Mouse (Mus musculus): ENCODE results near the gene Tmem87b. TPM values are rescaled to one million over a fixed set of nuclear protein-coding genes. Genes with fewer than 3 reads are reported as not detected.
A peak's percentile ranks its signal among the peaks of the same experiment; 100 is the strongest.

Gene Tmem87b
- polyA plus RNA-seq, 1 experiment from 2014 or later, result 22.1 TPM

- Histone ChIP-seq H3K27ac (no peak overlapping the region), H3K4me3 (no peak overlapping the region), H3K27me3 (ENCODE audit: insufficient read depth, poor library complexity, severe bottlenecking) (no peaks in the 10 kb centered on the region), H3K36me3 (peaks cover 28% of the 10 kb centered on the region), H3K4me1 (peaks cover 9% of the 10 kb centered on the region), H3K9me3 (no peaks in the 10 kb centered on the region)
- DNase-seq (ENCODE audit: low spot score), result no peak
- 83% methylated on average over 6 of the region's 6 CpGs for WGBS
Measured at GRCm38 (mm10) chr2:128793958-128794357, 24.0 kb upstream of the Tmem87b start.

DNA sequence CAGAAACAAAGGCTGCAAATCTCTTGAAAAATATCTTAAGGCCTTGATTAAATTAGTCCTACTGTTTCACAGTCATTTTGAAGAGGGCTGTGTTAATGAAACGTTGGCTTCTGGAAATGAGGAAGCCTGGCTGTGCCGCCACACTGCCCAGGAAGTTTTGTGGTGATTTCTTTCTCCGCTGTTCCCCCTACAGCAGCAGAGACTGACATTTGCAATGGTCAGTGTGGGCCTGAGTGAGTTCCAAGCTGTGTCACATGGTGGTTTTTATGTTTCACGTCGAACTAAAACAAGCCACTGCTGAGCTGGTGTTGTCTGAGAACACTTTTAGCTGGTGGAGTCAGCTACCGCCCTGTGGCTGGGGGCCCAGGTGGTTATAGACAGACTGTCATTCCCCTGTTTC, 21.5 kb upstream of the Tmem87b start:
- WGBS, result 77% methylated on average over 6 of the region's 6 CpGs
- DNase-seq (ENCODE audit: low spot score), result no peak
- Histone ChIP-seq H3K4me1 (no peaks in the 10 kb centered on the region), H3K36me3 (peaks cover 48% of the 10 kb centered on the region), H3K4me3 (no peak overlapping the region), H3K27me3 (ENCODE audit: insufficient read depth, poor library complexity, severe bottlenecking) (no peaks in the 10 kb centered on the region), H3K9me3 (no peaks in the 10 kb centered on the region), H3K27ac (no peak overlapping the region)

DNA sequence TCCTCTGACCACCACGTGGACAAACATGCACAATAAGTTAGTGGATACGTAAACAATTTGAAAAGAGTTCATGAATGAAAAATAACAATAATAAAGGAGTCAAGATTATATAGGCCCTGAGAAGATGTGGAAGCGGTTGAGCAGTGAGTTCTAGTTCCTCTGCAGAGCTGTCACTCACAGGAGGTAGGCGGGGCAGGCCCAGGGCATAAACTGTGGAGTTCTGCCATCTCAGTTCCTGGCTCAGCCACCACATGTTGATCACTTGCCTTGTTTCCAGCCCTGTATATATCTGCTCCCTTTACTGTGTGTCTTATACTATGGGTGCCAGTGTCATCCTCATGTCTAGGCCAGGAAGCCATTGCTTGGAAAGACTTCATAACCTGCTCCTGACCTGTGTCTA, 14.5 kb upstream of the Tmem87b start:
- peaks cover 30% of the 10 kb centered on the region for H3K36me3 ChIP-seq
- H3K27me3 ChIP-seq (ENCODE audit: insufficient read depth, poor library complexity, severe bottlenecking), result no peaks in the 10 kb centered on the region
- DNase-seq (ENCODE audit: low spot score), result no peak
- no peak overlapping the region for H3K4me3 ChIP-seq
- no peak overlapping the region for H3K27ac ChIP-seq
- 84% methylated on average over 4 of the region's 4 CpGs for WGBS
- H3K9me3 ChIP-seq, result no peaks in the 10 kb centered on the region
- H3K4me1 ChIP-seq, result no peaks in the 10 kb centered on the region

DNA sequence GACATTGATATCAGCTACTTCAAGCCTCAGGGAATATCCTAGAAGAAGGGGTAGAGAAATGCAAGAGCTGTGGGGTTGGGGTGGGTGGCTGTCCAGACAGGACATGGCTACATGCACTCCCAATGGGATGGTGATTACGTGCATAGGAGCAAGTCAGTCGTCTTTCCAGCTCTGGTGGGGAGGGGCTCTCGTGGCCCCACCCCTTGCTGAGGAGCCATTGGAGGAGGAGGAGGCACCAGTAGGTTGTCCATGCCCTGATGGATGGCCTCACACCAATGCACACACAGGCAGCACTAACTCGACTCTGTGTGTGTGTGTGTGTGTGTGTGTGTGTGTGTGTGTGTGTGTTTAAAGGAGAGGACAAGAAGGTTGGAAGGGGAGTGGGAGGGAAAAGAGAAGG, 12.6 kb upstream of the Tmem87b start:
- Histone ChIP-seq H3K36me3 (peaks cover 20% of the 10 kb centered on the region), H3K9me3 (no peaks in the 10 kb centered on the region), H3K27me3 (ENCODE audit: insufficient read depth, poor library complexity, severe bottlenecking) (no peaks in the 10 kb centered on the region), H3K27ac (no peak overlapping the region), H3K4me3 (no peak overlapping the region), H3K4me1 (no peaks in the 10 kb centered on the region)
- DNase-seq (ENCODE audit: low spot score), result no peak
- WGBS, result 77% methylated on average over 4 of the region's 4 CpGs

DNA sequence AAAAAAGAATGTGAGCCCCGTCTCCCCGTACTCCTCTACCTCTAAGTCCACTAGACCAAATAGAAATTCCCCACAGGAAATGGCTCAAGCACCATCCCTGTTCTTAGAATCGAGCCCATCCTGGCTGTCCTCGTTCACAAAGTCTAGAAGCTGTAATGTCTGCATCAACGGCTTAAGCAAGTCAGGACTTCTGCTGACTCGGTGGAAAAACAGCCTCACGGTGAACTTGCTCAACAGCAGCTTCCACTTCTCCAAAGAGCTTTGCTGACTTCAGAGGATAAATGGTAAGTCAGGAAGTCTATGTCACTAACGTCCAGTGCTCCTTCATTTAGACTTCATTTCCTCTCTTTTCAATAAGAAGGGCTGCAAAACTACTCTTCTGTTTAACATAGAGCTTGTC, 11.4 kb upstream of the Tmem87b start:
- H3K27ac ChIP-seq, result no peak overlapping the region
- H3K36me3 ChIP-seq, result peaks cover 9% of the 10 kb centered on the region
- H3K27me3 ChIP-seq (ENCODE audit: insufficient read depth, poor library complexity, severe bottlenecking), result no peaks in the 10 kb centered on the region
- no peak overlapping the region for H3K4me3 ChIP-seq
- no peaks in the 10 kb centered on the region for H3K4me1 ChIP-seq
- 58% methylated on average over 8 of the region's 8 CpGs for WGBS
- no peaks in the 10 kb centered on the region for H3K9me3 ChIP-seq
- DNase-seq (ENCODE audit: low spot score), result no peak

- WGBS, result 39% methylated on average over 2 of the region's 2 CpGs
- H3K27ac ChIP-seq, result no peak overlapping the region
- H3K4me1 ChIP-seq, result peaks cover 7% of the 10 kb centered on the region; the same call in 1 of the 2 replicates
- no peak for DNase-seq (ENCODE audit: low spot score)
- H3K9me3 ChIP-seq, result no peaks in the 10 kb centered on the region
- H3K36me3 ChIP-seq, result no peaks in the 10 kb centered on the region
- no peaks in the 10 kb centered on the region for H3K27me3 ChIP-seq (ENCODE audit: insufficient read depth, poor library complexity, severe bottlenecking)
- H3K4me3 ChIP-seq, result no peak overlapping the region
Measured at GRCm38 (mm10) chr2:128812761-128813160, 5.2 kb upstream of the Tmem87b start.

GRCm38 (mm10) chr2:128816311-128816710, 1.6 kb upstream of the Tmem87b start:
- Histone ChIP-seq H3K4me3 (no peak overlapping the region), H3K4me1 (peaks cover 13% of the 10 kb centered on the region), H3K27ac (no peak overlapping the region), H3K27me3 (ENCODE audit: insufficient read depth, poor library complexity, severe bottlenecking) (no peaks in the 10 kb centered on the region), H3K36me3 (no peaks in the 10 kb centered on the region), H3K9me3 (no peaks in the 10 kb centered on the region)
- WGBS, result 79% methylated on average over 1 of the region's 1 CpGs
- DNase-seq (ENCODE audit: low spot score), result no peak

GRCm38 (mm10) chr2:128816916-128817315, 1.0 kb upstream of the Tmem87b start:
- 52% methylated on average over 6 of the region's 6 CpGs for WGBS
- Histone ChIP-seq H3K27me3 (ENCODE audit: insufficient read depth, poor library complexity, severe bottlenecking) (no peaks in the 10 kb centered on the region), H3K36me3 (no peaks in the 10 kb centered on the region), H3K9me3 (no peaks in the 10 kb centered on the region), H3K4me3 (peak overlapping the region; percentile 90), H3K27ac (no peak overlapping the region), H3K4me1 (peaks cover 16% of the 10 kb centered on the region)
- DNase-seq (ENCODE audit: low spot score), result no peak

- WGBS, result 1% methylated on average over 7 of the region's 7 CpGs
- H3K9me3 ChIP-seq, result no peaks in the 10 kb centered on the region
- peak overlapping the region; percentile 97 for H3K27ac ChIP-seq
- no peak for DNase-seq (ENCODE audit: low spot score)
- H3K4me1 ChIP-seq, result peaks cover 16% of the 10 kb centered on the region
- H3K27me3 ChIP-seq (ENCODE audit: insufficient read depth, poor library complexity, severe bottlenecking), result no peaks in the 10 kb centered on the region
- H3K4me3 ChIP-seq, result peak overlapping the region; percentile 90
- no peaks in the 10 kb centered on the region for H3K36me3 ChIP-seq
Measured at GRCm38 (mm10) chr2:128817387-128817785, 532 bp upstream of the Tmem87b start.

DNA sequence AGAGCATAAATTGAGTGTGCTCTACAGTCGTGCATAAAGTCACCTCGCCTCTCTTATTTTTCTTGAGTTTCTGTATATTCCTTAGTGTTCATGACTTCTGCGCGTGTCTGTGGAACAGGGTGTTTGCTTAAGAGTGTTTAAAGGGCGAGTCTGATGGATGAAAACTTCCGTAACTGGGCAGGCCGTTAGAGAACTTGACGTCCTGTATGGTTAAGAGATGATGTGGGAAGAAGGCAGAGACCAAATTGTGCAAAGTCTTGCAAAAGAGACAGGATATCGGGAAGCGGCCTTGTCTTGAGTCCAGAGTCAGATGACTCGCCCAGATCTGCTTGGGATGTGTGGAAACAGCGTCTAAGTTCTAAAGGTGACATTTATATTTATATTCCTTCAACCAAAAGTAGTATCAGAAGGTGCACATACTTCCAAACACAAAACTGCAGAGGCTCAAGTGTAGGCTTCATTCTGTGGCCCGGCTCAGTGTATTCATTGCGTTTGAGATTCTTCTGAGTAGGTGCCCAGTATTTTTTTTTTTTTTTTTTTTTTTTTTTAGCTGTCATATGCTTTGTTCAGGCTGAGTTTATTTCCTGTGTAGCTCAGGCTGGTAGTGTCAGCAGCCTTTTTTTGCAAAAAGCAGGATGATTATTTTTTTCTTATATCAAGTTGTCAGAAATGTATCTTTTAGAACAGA, 1.2 kb downstream of the Tmem87b start:
- DNase-seq (ENCODE audit: low spot score), result no peak
- Histone ChIP-seq H3K9me3 (no peaks in the 10 kb centered on the region), H3K36me3 (no peaks in the 10 kb centered on the region; the same call in 1 of the 2 replicates), H3K27me3 (ENCODE audit: insufficient read depth, poor library complexity, severe bottlenecking) (no peaks in the 10 kb centered on the region), H3K4me1 (peaks cover 16% of the 10 kb centered on the region), H3K4me3 (peak overlapping the region; percentile 90), H3K27ac (peak overlapping the region; percentile 97)
- WGBS, result 28% methylated on average over 14 of the region's 14 CpGs

DNA sequence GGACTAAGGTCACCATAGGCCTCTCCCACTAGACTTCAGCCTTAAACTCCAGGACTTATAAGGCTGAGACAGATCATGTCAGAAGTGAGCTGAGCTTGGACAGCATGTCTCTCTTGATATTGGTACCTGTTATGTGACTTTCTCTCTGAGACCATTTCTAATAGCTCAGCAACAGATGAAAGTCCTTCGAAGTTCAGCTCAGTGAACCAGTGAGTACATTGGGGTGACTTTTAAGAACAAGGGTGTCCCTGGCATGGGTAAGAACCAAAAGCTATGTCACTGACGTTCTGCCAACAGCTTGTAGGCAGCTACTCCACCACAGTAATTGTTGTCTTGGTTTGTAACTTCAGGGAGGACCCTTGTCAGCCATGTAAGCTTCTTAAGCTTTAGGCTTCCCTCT, 2.7 kb downstream of the Tmem87b start:
- H3K9me3 ChIP-seq, result no peaks in the 10 kb centered on the region
- H3K4me3 ChIP-seq, result no peak overlapping the region
- peaks cover 11% of the 10 kb centered on the region for H3K4me1 ChIP-seq
- peaks cover 10% of the 10 kb centered on the region; the same call in 1 of the 2 replicates for H3K36me3 ChIP-seq
- 79% methylated on average over 2 of the region's 2 CpGs for WGBS
- no peaks in the 10 kb centered on the region for H3K27me3 ChIP-seq (ENCODE audit: insufficient read depth, poor library complexity, severe bottlenecking)
- H3K27ac ChIP-seq, result no peak overlapping the region
- DNase-seq (ENCODE audit: low spot score), result no peak

GRCm38 (mm10) chr2:128823893-128824292, 6.0 kb downstream of the Tmem87b start:
- H3K9me3 ChIP-seq, result no peaks in the 10 kb centered on the region
- no peak overlapping the region for H3K4me3 ChIP-seq
- 86% methylated on average over 5 of the region's 5 CpGs for WGBS
- no peak overlapping the region for H3K27ac ChIP-seq
- H3K27me3 ChIP-seq (ENCODE audit: insufficient read depth, poor library complexity, severe bottlenecking), result no peaks in the 10 kb centered on the region
- peaks cover 33% of the 10 kb centered on the region for H3K36me3 ChIP-seq
- H3K4me1 ChIP-seq, result peaks cover 8% of the 10 kb centered on the region
- DNase-seq (ENCODE audit: low spot score), result no peak

DNA sequence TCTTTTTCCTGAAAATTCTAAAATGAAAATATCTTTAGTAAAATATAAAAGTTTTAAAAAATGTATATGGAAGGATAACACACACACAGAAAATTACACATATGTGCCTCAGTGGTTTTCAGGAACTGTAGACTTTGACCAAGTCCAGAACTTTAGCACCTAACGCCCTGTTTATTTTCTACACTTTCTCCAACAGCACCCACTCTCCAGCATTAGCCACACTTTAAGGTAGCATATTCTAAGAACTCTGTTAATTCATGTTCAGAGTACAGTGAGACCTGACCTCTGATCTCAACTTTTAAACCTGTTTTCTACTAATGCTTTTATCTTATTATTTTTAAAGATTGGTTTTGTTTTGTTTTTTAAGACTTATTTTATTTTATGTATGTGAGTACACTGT, 9.9 kb downstream of the Tmem87b start:
- Histone ChIP-seq H3K36me3 (peaks cover 65% of the 10 kb centered on the region), H3K9me3 (no peaks in the 10 kb centered on the region), H3K27ac (no peak overlapping the region), H3K4me3 (no peak overlapping the region), H3K27me3 (ENCODE audit: insufficient read depth, poor library complexity, severe bottlenecking) (no peaks in the 10 kb centered on the region), H3K4me1 (no peaks in the 10 kb centered on the region)
- DNase-seq (ENCODE audit: low spot score), result no peak
- WGBS, result 95% methylated on average over 1 of the region's 1 CpGs

- no peak overlapping the region for H3K4me3 ChIP-seq
- WGBS, result 79% methylated on average over 3 of the region's 3 CpGs
- H3K9me3 ChIP-seq, result no peaks in the 10 kb centered on the region
- no peaks in the 10 kb centered on the region for H3K27me3 ChIP-seq (ENCODE audit: insufficient read depth, poor library complexity, severe bottlenecking)
- H3K36me3 ChIP-seq, result peaks cover 81% of the 10 kb centered on the region
- H3K4me1 ChIP-seq, result no peaks in the 10 kb centered on the region
- no peak for DNase-seq (ENCODE audit: low spot score)
- no peak overlapping the region for H3K27ac ChIP-seq
Measured at GRCm38 (mm10) chr2:128832611-128833010, 14.7 kb downstream of the Tmem87b start.
